Mouse (Mus musculus): ENCODE measurements around the gene Zfr. TPM values are rescaled to one million over a fixed set of nuclear protein-coding genes. Genes with fewer than 3 reads are reported as not detected.
"Not testable (repeated sequence)": the region's sequence is repeated elsewhere in the genome, so short reads cannot be mapped to it uniquely, and the experiment has no call there.

Zfr gene
- total RNA-seq, 2 experiments from 2014 or later, result 331 to 349 TPM

- DNase-seq (ENCODE audit: low spot score in 2 of 2), result no peak
- intact Hi-C loops (cut with DNase I), result loop anchor here (2.0 to 5.0 kb wide), 2 partner anchors 41 to 116 kb away; partner anchors contain the start of genes 1810049J17Rik and Golph3
Observed at GRCm38 (mm10) chr15:12205902-12206645, 88.4 kb downstream of the Zfr start.

GRCm38 (mm10) chr15:12206646-12207222, 89.1 kb downstream of the Zfr start:
- DNase-seq (ENCODE audit: low spot score in 2 of 2), result no peak
- intact Hi-C loops (cut with DNase I), result loop anchor here (2.0 to 5.0 kb wide), 2 partner anchors 40 to 116 kb away; partner anchors contain the start of genes 1810049J17Rik and Golph3

DNA sequence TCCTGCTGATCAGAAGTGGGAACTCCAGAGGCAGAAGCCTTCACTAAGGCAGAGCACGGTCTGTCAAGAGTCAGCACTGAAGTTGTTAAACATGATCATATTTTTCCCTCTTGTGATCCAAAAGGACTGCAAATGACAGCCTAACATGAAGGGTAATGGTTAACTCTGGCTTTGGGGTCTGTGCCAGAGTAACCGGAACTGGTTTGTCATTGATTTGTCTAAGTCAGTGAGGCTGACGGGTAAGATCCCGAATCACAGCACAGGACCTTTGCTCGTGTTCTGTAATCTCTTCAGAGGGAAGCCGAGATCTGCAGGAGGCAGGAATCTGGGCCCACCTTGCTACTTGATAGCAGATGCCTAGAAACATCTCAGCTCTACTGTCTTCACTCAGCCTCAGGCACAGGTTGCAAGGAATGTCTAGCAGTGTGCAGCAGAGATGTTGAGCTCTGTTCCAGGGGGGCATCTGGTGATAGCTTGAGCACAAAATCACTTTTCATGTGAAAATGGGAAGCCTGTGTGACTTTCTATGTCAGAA, 90.0 kb downstream of the Zfr start:
- intact Hi-C loops (cut with DNase I), result loop anchor here (2.0 to 5.0 kb wide), 2 partner anchors 39 to 115 kb away; partner anchors contain the start of genes 1810049J17Rik and Golph3
- DNase-seq (ENCODE audit: low spot score in 2 of 2), result no peak

DNA sequence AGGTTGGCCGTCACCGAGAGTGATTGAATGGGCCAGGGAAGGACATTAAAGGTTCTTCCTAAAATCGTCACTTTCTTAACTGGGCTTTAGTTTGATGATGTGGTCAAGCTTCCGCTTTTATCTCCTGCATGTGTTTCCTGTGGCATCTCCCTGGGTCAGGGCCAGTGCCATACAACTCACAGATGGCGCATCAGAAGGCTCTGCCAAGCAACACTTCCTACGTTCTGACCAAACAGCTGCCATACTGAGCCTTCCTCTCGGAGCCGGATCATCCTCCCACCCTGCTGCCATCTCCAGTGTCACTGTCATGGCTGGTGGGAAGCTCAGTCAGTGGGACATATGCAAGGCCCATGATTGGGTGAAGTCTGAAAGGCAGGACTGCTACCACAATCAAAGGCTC, 93.9 kb downstream of the Zfr start:
- intact Hi-C loops (cut with DNase I), result no loop called here
- peak; percentile 70 to 82 for DNase-seq (ENCODE audit: low spot score in 2 of 2)

GRCm38 (mm10) chr15:12212266-12212665, 94.6 kb downstream of the Zfr start:
- intact Hi-C loops (cut with DNase I), result no loop called here
- no peak for DNase-seq (ENCODE audit: low spot score in 2 of 2)

DNA sequence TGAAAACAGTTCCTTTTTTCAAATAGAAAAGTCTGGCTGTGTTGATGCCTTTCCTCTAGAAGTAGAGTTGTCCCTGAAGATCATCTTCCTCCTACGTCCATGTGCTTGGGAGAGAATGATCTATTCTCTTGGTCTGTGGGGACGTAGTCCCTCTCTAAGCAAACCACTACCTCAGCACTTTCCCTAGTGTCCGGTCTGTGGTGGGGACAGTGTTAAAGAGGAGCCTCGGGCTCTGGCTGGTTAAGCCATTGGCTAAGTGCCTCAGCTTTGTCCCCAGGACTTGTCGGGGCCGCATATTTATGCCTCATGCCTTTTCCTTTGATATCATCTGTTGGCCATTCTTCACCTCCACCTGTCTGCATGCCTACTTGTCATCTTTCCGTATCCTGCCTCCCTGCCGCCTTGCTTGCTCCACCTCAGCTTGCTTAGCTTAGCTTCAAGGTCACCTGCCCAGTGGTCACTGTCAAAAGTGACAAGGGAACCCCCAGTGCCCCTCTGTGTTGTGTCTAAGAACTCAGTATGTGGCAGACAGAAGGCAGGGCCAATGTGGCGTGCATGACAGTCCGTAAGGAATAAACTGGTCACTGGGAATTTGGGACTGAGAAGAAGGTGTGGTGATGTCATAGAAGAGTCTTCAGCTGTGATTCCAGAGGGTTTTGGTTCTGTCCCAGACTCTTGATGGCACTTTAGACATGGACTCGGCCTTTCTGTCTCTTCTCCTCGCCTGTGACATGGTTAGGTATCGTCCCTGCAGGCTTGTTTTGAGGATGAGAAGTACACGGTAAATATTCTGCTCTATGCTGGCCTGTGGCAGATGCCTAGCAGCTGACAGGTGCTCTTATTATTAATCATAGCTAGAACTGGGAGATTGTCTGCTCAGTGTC, 97.1 kb downstream of the Zfr start:
- no peak for DNase-seq (ENCODE audit: low spot score in 2 of 2)

DNA sequence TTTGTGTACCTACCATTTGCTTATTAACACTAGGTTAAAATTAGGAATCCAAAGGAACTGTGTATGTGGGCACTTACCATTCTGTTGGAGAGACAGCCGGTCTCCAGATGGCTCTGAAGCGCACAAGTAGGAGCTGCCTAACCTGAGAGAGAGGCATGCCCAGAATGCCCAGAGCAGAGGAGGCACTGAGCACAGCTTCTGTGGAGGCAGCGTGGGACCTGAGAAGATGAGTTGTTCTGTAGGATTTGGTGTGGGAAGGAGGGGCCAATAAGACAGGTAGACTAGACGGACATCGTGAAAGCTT, 97.7 kb downstream of the Zfr start:
- intact Hi-C loops (cut with DNase I), result no loop called here

More for the DNA sequence above, 97.1 kb downstream of the Zfr start:
- intact Hi-C loops (cut with DNase I), result no loop called here

DNA sequence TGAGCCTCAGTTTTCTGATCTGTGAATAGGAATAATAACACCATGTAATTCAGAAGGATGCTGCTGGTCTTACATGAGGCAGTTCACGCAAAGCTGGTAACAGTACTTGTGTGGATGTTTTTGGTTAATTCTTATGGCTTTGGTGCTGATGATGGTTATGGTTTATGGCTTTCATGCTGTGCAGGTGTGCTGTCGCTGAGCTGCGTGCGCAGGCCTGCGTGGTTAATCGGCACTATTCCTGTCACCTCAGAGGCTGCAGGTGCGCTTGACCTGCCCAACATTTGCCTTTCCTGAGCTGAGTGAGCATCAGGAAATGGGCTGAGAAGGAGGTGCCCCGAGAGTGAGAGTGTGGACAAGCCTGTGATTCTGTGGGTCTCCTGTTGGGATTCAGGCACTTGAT, 98.5 kb downstream of the Zfr start:
- intact Hi-C loops (cut with DNase I), result no loop called here

More for the DNA sequence above, 97.7 kb downstream of the Zfr start:
- peak; percentile 76 to 79 for DNase-seq (ENCODE audit: low spot score in 2 of 2)

DNA sequence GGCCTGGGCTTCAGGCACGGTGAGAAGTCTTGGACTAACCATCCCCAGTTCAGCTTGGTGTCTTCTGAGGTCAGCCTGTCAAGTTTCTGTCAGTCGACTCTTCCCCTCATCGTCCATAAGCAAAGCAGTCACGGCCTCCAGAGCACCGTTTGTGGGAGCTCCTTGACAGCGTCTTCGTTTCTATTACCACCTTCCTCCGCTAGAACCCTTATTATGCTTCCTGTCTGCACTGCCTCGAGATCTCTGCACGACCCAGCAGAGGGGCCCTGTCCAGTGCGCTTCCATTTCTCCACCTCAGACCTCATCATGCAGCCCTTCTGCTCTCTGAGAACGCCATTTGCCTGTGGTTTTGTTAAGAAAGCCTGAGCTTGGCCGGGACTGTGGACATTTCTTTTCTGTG, 99.2 kb downstream of the Zfr start:
- no peak for DNase-seq (ENCODE audit: low spot score in 2 of 2)
- intact Hi-C loops (cut with DNase I), result no loop called here

More for the DNA sequence above, 98.5 kb downstream of the Zfr start:
- no peak for DNase-seq (ENCODE audit: low spot score in 2 of 2)

- DNase-seq (ENCODE audit: low spot score in 2 of 2); intact Hi-C loops (cut with DNase I): not testable (repeated sequence)
Observed at GRCm38 (mm10) chr15:12217332-12217731, 99.7 kb downstream of the Zfr start.

DNA sequence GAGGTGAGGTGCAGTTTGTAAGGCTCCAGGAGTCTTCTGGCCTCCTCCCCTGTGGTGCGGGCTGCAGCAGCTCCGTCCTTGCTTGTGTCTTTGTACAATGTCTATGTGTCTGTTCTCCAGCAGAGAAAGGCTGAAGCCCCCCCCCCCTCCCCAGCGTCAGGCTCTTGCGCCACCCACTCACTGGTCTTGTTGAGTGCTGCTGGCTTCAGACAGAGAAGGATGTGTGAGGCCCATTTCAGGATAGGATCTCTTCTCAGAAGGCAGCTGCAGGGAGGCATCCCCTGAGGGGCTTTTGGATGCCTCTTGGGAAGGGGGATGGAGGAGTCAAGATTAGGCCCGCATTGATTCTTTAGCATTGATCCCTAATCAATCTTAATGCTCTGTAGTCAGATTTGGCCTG, 100.2 kb downstream of the Zfr start:
- intact Hi-C loops (cut with DNase I), result no loop called here
- DNase-seq (ENCODE audit: low spot score in 2 of 2), result no peak

DNA sequence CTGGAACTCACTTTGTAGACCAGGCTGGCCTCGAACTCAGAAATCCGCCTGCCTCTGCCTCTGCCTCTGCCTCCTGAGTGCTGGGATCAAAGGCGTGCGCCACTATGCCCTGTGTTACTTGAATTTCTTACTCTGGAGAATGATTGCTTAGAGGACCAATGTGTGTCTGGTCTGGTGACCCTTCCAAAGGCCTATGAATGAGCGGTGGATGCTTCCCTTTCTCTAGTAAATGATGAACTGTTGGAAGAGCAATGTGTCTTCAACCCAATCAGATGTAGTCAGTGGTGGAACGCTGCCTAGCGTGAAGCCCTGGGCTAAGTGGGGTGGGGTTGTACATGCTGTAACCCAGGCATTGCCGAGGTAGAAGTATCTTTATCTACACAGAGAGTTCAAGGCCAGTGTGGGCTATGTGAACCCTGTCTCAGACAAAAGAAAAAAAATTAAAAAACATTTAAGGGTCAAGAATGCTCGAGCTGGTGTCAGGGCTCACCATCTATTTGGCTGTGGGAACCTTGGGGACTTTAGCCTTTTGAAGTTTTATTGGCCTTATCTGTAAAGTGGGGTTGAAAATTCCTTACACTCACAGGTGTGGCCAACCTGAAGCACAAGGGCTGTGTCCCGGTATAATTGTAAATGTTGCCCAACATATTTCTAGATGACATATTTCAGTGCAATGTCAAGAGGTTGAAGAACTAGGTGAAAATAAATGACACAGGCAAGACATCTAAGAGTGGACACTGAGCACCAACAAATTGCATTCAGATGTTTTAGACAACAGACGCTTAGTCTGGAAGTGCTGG, 101.2 kb downstream of the Zfr start:
- intact Hi-C loops (cut with DNase I), result no loop called here

GRCm38 (mm10) chr15:12221131-12221530, 103.5 kb downstream of the Zfr start:
- intact Hi-C loops (cut with DNase I), result no loop called here
- DNase-seq (ENCODE audit: low spot score in 2 of 2), result no peak

More for the DNA sequence above, 101.2 kb downstream of the Zfr start:
- DNase-seq (ENCODE audit: low spot score in 2 of 2), result no peak

DNA sequence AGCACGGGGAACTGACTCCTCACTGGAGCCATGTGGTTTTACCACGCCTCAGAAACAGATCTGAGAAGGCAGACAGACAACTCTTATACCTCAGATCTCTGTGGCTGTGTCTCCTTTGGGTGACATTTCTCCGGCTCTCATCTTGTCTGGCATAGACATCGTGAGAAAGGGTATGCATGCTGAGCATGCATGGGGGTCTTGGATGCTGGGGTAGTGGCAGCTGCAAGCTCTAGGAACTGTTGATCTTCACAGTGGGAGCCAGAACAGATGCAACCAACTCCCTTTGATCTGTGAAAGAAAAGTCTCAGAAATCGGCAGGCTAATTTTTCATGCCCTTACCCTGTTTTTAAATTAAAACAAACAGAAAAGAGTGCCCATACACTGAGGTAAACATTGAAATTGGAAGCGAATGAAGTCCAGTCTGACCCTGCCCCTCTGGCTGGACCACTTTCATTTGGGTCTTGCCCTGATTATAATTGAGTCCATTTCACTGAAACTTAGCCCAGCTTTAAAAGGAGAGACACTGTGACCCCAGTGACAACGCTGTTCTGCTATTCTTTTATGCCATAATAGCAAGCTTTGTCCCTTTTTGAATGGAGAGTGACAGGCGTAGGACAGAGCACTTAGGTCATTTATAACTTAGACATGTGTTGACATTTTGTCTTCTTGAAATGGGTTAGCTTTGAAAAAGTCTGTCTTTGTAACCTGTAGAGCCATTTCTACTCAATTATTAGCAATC, 105.1 kb downstream of the Zfr start:
- intact Hi-C loops (cut with DNase I), result no loop called here

GRCm38 (mm10) chr15:12223393-12223792, 105.8 kb downstream of the Zfr start:
- intact Hi-C loops (cut with DNase I), result no loop called here
- DNase-seq (ENCODE audit: low spot score in 2 of 2), result no peak

More for the DNA sequence above, 105.1 kb downstream of the Zfr start:
- DNase-seq (ENCODE audit: low spot score in 2 of 2), result no peak

- intact Hi-C loops (cut with DNase I), result no loop called here
- no peak for DNase-seq (ENCODE audit: low spot score in 2 of 2)
Observed at GRCm38 (mm10) chr15:12224239-12224638, 106.6 kb downstream of the Zfr start.

GRCm38 (mm10) chr15:12225062-12225461, 107.4 kb downstream of the Zfr start:
- intact Hi-C loops (cut with DNase I), result no loop called here

GRCm38 (mm10) chr15:12226908-12227307, 109.3 kb downstream of the Zfr start:
- intact Hi-C loops (cut with DNase I), result no loop called here
- no peak for DNase-seq (ENCODE audit: low spot score in 2 of 2)

More at GRCm38 (mm10) chr15:12225062-12225461, 107.4 kb downstream of the Zfr start:
- DNase-seq (ENCODE audit: low spot score in 2 of 2), result no peak

Measured in left cerebral cortex, postnatal 36 days (tissue).